In genomic region chr3:101700974-101701610, GRCm38 (mm10) we compare ENCODE assay signal across 8 mouse cellular contexts.
A peak's percentile ranks its signal among the peaks of the same experiment; 100 is the strongest.
DNase-seq lines count a peak whose midpoint lies in the region; ATAC-seq and TF ChIP-seq lines count a peak whose summit lies in the region.

No protein-coding gene starts in this region.

- no peaks in the 10 kb centered on the region for H3K27me3 ChIP-seq in liver, postnatal 0 days (ENCODE audit: insufficient read depth, low read length)
- no peaks in the 10 kb centered on the region for H3K27me3 ChIP-seq in liver, embryonic 12.5 days (replicated peaks)
- no peaks in the 10 kb centered on the region for H3K27me3 ChIP-seq in stomach, embryonic 16.5 days (ENCODE audit: control insufficient read depth, insufficient read depth, low read length)

- no peak for TF ChIP-seq EP300 in liver, postnatal 0 days (IDR thresholded peaks at IDR 0.05; ENCODE audit: low read depth)

- no peaks in the 10 kb centered on the region for H3K36me3 ChIP-seq in liver, postnatal 0 days (replicated peaks; ENCODE audit: insufficient read depth, low read length)
- H3K36me3 ChIP-seq in liver, embryonic 12.5 days, result no peaks in the 10 kb centered on the region
- no peaks in the 10 kb centered on the region for H3K36me3 ChIP-seq in stomach, embryonic 16.5 days (ENCODE audit: control insufficient read depth, insufficient read depth, low read length)

- 40% methylated on average over 10 of the region's 10 CpGs for WGBS in liver, postnatal 0 days (ENCODE audit: insufficient replicate concordance)
- 61% methylated on average over 10 of the region's 10 CpGs for WGBS in liver, embryonic 12.5 days (ENCODE audit: insufficient replicate concordance)
- 29% methylated on average over 10 of the region's 10 CpGs for WGBS in lung, adult 2 months
- WGBS in stomach, embryonic 16.5 days, result 48% methylated on average over 10 of the region's 10 CpGs

- no peak overlapping the region for H3K4me2 ChIP-seq in liver, postnatal 0 days (ENCODE audit: low read depth, low read length)
- no peak overlapping the region for H3K4me2 ChIP-seq in liver, embryonic 12.5 days
- H3K4me2 ChIP-seq in stomach, embryonic 16.5 days (ENCODE audit: low read depth, low read length), result no peak overlapping the region

- TF ChIP-seq CTCF in liver, postnatal 0 days (IDR thresholded peaks at IDR 0.05; ENCODE audit: low read depth), result no peak
- TF ChIP-seq CTCF in lung, adult 2 months (IDR thresholded peaks at IDR 0.05; ENCODE audit: insufficient read depth, low read length), result no peak
- no peak for TF ChIP-seq CTCF in layer of hippocampus, adult 2 months (conservative IDR thresholded peaks at IDR 0.05)

- DNase-seq in liver, postnatal 0 days, result peak; percentile 36
- peak; percentile 74 for DNase-seq in adrenal gland, postnatal 14 days
- peak; percentile 47 to 57 for DNase-seq in heart, postnatal 10 days
- DNase-seq in lung, adult 2 months, result peak; percentile 17
- no peak for DNase-seq in right cerebral cortex, postnatal 14 days
- DNase-seq in layer of hippocampus, adult 2 months (ENCODE audit: low spot score in 2 of 2), result no peak

- no peak overlapping the region for H3K27ac ChIP-seq in liver, postnatal 0 days (ENCODE audit: low read depth)
- H3K27ac ChIP-seq in liver, embryonic 12.5 days, result no peak overlapping the region
- peak overlapping the region; percentile 56 for H3K27ac ChIP-seq in stomach, embryonic 16.5 days (ENCODE audit: low read length)
- H3K27ac ChIP-seq in layer of hippocampus, adult 2 months, result no peak overlapping the region

- H3K4me3 ChIP-seq in liver, postnatal 0 days (ENCODE audit: low read depth, low read length), result no peak overlapping the region
- no peak overlapping the region for H3K4me3 ChIP-seq in liver, embryonic 12.5 days
- H3K4me3 ChIP-seq in lung, adult 2 months (replicated peaks; ENCODE audit: extremely low read depth, low read depth, low read length), result no peak overlapping the region
- no peak overlapping the region for H3K4me3 ChIP-seq in stomach, embryonic 16.5 days (replicated peaks; ENCODE audit: low read length)
- H3K4me3 ChIP-seq in layer of hippocampus, adult 2 months, result no peak overlapping the region

- TF ChIP-seq POLR2A in lung, adult 2 months (IDR thresholded peaks at IDR 0.05; ENCODE audit: borderline replicate concordance, extremely low read depth, low read depth, low read length), result no peak

- ATAC-seq in liver, postnatal 0 days, result no peak
- ATAC-seq in liver, embryonic 12.5 days, result no peak
- peak; percentile 81 for ATAC-seq in stomach, embryonic 16.5 days (ENCODE audit: insufficient read depth, low FRiP score)

- intact Hi-C loops in heart, postnatal 10 days (cut with DNase I), result no loop called here

- H3K4me1 ChIP-seq in liver, postnatal 0 days (ENCODE audit: insufficient read depth), result no peaks in the 10 kb centered on the region
- H3K4me1 ChIP-seq in liver, embryonic 12.5 days, result no peaks in the 10 kb centered on the region
- H3K4me1 ChIP-seq in lung, adult 2 months (ENCODE audit: control insufficient read depth, insufficient read depth, low read length), result no peaks in the 10 kb centered on the region
- peaks cover 11% of the 10 kb centered on the region for H3K4me1 ChIP-seq in stomach, embryonic 16.5 days (ENCODE audit: control insufficient read depth, insufficient read depth, low read length)

- H3K9me3 ChIP-seq in liver, postnatal 0 days (ENCODE audit: low read length), result no peaks in the 10 kb centered on the region
- H3K9me3 ChIP-seq in liver, embryonic 12.5 days (replicated peaks), result no peaks in the 10 kb centered on the region
- peaks cover 3% of the 10 kb centered on the region; the same call in 1 of the 2 replicates for H3K9me3 ChIP-seq in stomach, embryonic 16.5 days (replicated peaks; ENCODE audit: control insufficient read depth, low read length)

- no peak overlapping the region for H3K9ac ChIP-seq in liver, postnatal 0 days (replicated peaks)
- no peak overlapping the region for H3K9ac ChIP-seq in liver, embryonic 12.5 days
- no peak overlapping the region for H3K9ac ChIP-seq in stomach, embryonic 16.5 days (ENCODE audit: low read length)

Comparison
In these comparisons a context has a peak if more than half of its experiments do, and no peak if none do; other contexts are left out.
1. DNase-seq: peak in liver, postnatal 0 days (single experiment), adrenal gland, postnatal 14 days (single experiment), heart, postnatal 10 days (2 of 2) and lung, adult 2 months (single experiment); none in right cerebral cortex, postnatal 14 days (single experiment) and layer of hippocampus, adult 2 months (0 of 2).